Mouse (Mus musculus) liver, embryonic 11.5 days (tissue): ENCODE measurements around the gene Gm11549. TPM values are rescaled to one million over a fixed set of nuclear protein-coding genes. Genes with fewer than 3 reads are reported as not detected.
A peak's percentile ranks its signal among the peaks of the same experiment; 100 is the strongest.

Source experiments
- ATAC-seq: fragments of 200-750 bp; cut with Nextera tagmentation; replicated peaks from 2 replicates; pipeline ENCODE4 v1.8.0; 2017; ENCODE audit warnings: moderate number of reproducible peaks, mild to moderate bottlenecking, moderate TSS enrichment, moderate library complexity; ENCODE audit not compliant: low FRiP score
- DNase-seq: peaks from one replicate; pipeline ENCODE4 v3.0.0-alpha.2; 2017; ENCODE audit warnings: low spot score
- H3K27ac ChIP-seq: fragments of 300-500 bp; sonication (generic); 2 replicates; pipeline ENCODE4 v1.5.1; 2014; ENCODE audit warnings: mild to moderate bottlenecking, low read depth, low read length, control low read depth
- H3K27me3 ChIP-seq: fragments of 300-500 bp; sonication (generic); replicated peaks from 2 replicates; pipeline ENCODE4 v1.6.1; 2014; ENCODE audit warnings: low read length, mixed read lengths; ENCODE audit not compliant: control insufficient read depth, insufficient read depth
- H3K36me3 ChIP-seq: fragments of 300-500 bp; sonication (generic); 2 replicates; pipeline ENCODE4 v1.6.1; 2014; ENCODE audit warnings: mild to moderate bottlenecking, low read length, moderate library complexity, mixed read lengths; ENCODE audit not compliant: control insufficient read depth, insufficient read depth
- H3K4me1 ChIP-seq: fragments of 300-500 bp; sonication (generic); replicated peaks from 2 replicates; pipeline ENCODE4 v1.6.1; 2014; ENCODE audit warnings: low read length, mixed read lengths; ENCODE audit not compliant: control insufficient read depth, insufficient read depth
- H3K4me2 ChIP-seq: fragments of 300-500 bp; sonication (generic); 2 replicates; pipeline ENCODE4 v1.6.1; 2014; ENCODE audit warnings: mild to moderate bottlenecking, control low read depth, moderate library complexity
- H3K4me3 ChIP-seq: fragments of 300-500 bp; sonication (generic); 2 replicates; pipeline ENCODE4 v1.5.1; 2014; ENCODE audit warnings: low read depth, low read length, control low read depth
- H3K9ac ChIP-seq: fragments of 300-500 bp; sonication (generic); 2 replicates; pipeline ENCODE4 v1.6.1; 2014; ENCODE audit warnings: low read depth, low read length, control low read depth
- H3K9me3 ChIP-seq: fragments of 300-500 bp; sonication (generic); 2 replicates; pipeline ENCODE4 v1.6.1; 2016; ENCODE audit warnings: low read length, inconsistent platforms, mixed read lengths; ENCODE audit not compliant: control insufficient read depth
- WGBS: fragments of 180-500 bp; shearing (Covaris S2); extraction: QIAGEN DNeasy Blood & Tissue Kit; methylation state at CpG from one replicate; pipeline ENCODE4 v1.1.7; 2014; 5-methylcytosine and 5-hydroxymethylcytosine counted together
- polyA plus RNA-seq: library from polyadenylated mRNA; unstranded; fragments of >200 nt; fragmentation: Nextera tagmentation; extraction: Ambion mirVana; gene quantifications from 2 replicates; pipeline ENCODE4 v1.2.1, GENCODE M21; 2014

The Gm11549 gene
- polyA plus RNA-seq: not detected in 2 replicates

DNA sequence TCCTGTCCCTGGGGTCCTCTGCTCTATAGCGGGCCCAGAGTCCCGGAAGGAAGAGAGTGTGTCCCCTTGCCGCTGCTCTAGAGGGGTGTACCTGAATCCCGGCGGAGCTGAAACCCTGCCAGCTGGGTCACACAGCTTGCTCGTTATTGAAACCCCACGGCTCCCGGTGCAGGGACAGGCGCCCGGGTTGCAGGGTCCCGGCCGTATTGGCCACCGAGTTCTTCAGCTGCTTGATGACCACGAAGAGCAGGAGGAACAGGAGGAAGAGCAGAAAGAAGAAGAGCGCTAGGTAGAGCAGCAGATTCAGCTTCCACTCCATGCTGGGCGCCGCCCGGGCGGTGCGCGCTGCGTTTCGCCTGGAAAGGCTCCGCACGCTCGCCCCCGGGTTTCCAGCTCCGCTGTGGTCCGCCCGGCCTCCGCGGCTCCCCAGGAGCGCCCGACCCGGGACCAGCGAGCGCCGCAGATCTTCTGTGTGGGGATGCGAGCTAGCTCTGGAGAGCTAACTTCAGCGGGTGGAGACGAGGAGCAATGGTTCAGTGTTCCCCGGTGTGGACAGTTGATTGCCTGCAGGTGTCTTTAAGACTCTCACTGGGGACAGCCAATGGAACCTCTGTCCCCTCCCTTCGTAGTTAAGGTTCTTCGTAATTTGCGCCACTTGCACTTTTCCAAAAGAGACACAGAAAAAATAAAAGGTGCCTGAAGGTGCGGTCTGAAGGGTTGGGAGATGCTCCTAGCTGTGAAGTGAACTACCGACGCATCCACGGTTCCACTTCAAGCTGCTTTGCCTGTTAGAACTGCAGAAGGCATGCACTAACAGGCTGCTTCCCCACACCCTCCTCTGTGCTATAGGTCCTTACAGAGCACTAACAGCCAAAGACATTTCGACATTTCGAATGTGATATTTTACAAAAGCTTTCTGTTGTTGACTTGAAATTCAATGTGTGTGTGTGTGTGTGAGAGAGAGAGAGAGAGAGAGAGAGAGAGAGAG lies at the start of gene Gm11549:
Gene Gm11549 (minus strand): TSS at position 741 of the 988 bp plus-strand sequence.
- Histone ChIP-seq H3K9ac (no peak within 1 kb of the TSS), H3K27me3 (peaks cover 32% of the 10 kb centered on the region), H3K27ac (no peak within 1 kb of the TSS), H3K4me3 (peak within 1 kb of the TSS; percentile 40), H3K4me2 (peak within 1 kb of the TSS; percentile 76), H3K9me3 (no peaks in the 10 kb centered on the region), H3K4me1 (no peaks in the 10 kb centered on the region), H3K36me3 (no peaks in the 10 kb centered on the region)
- 2% methylated on average over 51 of the region's 51 CpGs for WGBS
- peak; percentile 41 for DNase-seq
- ATAC-seq: no peak

DNA sequence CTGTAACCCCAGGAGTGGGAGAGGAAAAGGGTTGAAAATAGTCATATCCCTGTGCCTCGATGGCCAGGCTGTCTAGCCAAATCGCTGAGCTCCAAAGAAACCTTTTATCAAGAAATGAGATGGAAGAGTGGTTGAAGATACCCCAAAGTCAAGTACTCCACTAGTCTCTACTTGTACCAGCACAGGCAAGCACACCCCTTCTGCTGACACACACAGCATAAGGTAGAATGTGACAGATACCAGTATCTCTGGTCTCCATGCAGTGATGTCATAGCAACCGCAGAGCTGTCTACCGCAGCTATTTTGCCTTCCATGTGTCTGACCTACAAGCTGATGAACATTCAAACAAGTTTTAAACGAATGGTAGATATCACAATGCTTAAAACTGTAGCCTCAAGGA lies 48.2 kb upstream of the Gm11549 start:
- Histone ChIP-seq H3K9ac (peak overlapping the region; percentile 99; the same call in 1 of the 2 replicates), H3K27me3 (no peaks in the 10 kb centered on the region), H3K36me3 (peaks cover 32% of the 10 kb centered on the region), H3K27ac (peak overlapping the region; percentile 62), H3K4me1 (peaks cover 11% of the 10 kb centered on the region; the same call in 1 of the 2 replicates), H3K4me2 (peak overlapping the region; percentile 89), H3K9me3 (no peaks in the 10 kb centered on the region), H3K4me3 (peak overlapping the region; percentile 98)
- 53% methylated on average over 5 of the region's 5 CpGs for WGBS
- ATAC-seq (peak; percentile 71), DNase-seq (no peak)

DNA sequence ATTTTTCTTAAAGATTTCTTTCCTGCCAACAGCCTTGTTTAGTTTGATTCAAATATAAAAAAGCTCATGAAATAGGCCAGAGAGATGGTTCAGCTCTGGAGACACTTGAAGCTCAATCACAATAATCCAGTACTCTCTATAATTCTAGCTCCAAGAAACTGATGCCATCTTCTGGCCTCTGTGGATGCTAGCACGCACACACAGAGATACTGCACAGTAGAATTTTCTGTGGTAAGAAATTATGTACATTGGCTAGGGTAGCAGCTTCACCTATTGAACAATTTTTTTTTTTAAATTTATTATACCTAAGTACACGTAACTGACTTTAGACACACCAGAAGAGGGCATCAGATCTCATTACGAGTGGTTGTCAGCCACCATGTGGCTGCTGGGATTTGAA lies 42.1 kb upstream of the Gm11549 start:
- H3K36me3 ChIP-seq: peaks cover 39% of the 10 kb centered on the region

GRCm38 (mm10) chr3:36559606-36560005 lies 38.0 kb upstream of the Gm11549 start:
- no peaks in the 10 kb centered on the region for H3K27me3 ChIP-seq
- DNase-seq (no peak), ATAC-seq (peak; percentile 82)
- H3K4me1 ChIP-seq: no peaks in the 10 kb centered on the region
- WGBS: 68% methylated on average over 4 of the region's 4 CpGs
- H3K9ac ChIP-seq: no peak overlapping the region
- H3K4me2 ChIP-seq: no peak overlapping the region
- no peak overlapping the region for H3K27ac ChIP-seq
- H3K4me3 ChIP-seq: no peak overlapping the region
- H3K9me3 ChIP-seq: no peaks in the 10 kb centered on the region
- H3K36me3 ChIP-seq: peaks cover 34% of the 10 kb centered on the region

More for the DNA sequence above, 42.1 kb upstream of the Gm11549 start:
- H3K4me3 ChIP-seq: no peak overlapping the region
- no peak; the same call in 1 of the 2 replicates for ATAC-seq
- H3K4me2 ChIP-seq: no peak overlapping the region
- H3K9me3 ChIP-seq: no peaks in the 10 kb centered on the region
- H3K9ac ChIP-seq: no peak overlapping the region
- no peak for DNase-seq
- no peak overlapping the region for H3K27ac ChIP-seq
- H3K4me1 ChIP-seq: no peaks in the 10 kb centered on the region
- WGBS: 90% methylated on average over 3 of the region's 3 CpGs
- H3K27me3 ChIP-seq: no peaks in the 10 kb centered on the region

GRCm38 (mm10) chr3:36557601-36558000 lies 36.0 kb upstream of the Gm11549 start:
- ATAC-seq (no peak), DNase-seq (no peak)
- H3K9me3 ChIP-seq: no peaks in the 10 kb centered on the region
- no peak overlapping the region for H3K4me3 ChIP-seq
- WGBS: 88% methylated on average over 1 of the region's 1 CpGs
- H3K27ac ChIP-seq: no peak overlapping the region
- H3K9ac ChIP-seq: no peak overlapping the region
- peaks cover 29% of the 10 kb centered on the region for H3K36me3 ChIP-seq
- H3K4me1 ChIP-seq: no peaks in the 10 kb centered on the region
- H3K4me2 ChIP-seq: no peak overlapping the region
- no peaks in the 10 kb centered on the region for H3K27me3 ChIP-seq

DNA sequence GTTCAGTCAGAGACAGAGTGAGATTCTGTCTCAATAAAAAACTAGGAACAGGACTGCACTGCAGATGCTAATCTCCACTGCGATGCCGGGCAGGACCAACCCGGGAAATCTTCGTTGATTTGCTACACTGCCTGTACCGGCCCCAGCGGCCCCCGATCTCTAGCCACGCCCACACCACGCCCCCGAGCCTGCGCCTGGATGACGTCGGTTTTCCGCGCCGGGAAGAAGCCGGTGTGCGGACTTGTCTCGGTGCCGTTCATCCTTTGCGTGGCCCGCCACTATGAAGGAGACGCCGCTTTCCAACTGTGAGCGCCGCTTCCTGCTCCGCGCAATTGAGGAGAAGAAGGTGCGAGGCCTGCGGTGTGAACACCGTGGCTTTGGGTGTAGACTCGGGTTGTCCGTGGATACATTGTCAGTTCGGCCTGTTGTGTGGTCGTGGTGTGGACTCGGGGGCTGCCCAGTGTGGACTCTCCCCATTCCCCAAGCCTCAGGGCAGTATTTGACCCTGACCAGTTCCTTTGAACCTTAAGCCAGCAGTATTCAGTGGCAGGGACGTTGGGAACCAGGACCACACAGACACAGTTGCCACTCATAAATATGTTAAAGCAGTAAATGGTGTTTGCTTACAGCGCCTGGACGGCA lies 30.9 kb upstream of the Gm11549 start, which contains the start of gene Exosc9:
Gene Exosc9 (plus strand): TSS at position 201 of the 642 bp plus-strand sequence.
- under 1% methylated on average over 39 of the region's 39 CpGs for WGBS
- peaks cover 18% of the 10 kb centered on the region for H3K36me3 ChIP-seq
- H3K9me3 ChIP-seq: no peaks in the 10 kb centered on the region
- H3K4me3 ChIP-seq: peak within 1 kb of the TSS; percentile 82
- peak within 1 kb of the TSS; percentile 85 for H3K4me2 ChIP-seq
- H3K4me1 ChIP-seq: peaks cover 5% of the 10 kb centered on the region; the same call in 1 of the 2 replicates
- peak within 1 kb of the TSS; percentile 70 for H3K9ac ChIP-seq
- ATAC-seq: peak; percentile 94
- no peaks in the 10 kb centered on the region for H3K27me3 ChIP-seq
- H3K27ac ChIP-seq: no peak within 1 kb of the TSS
- peak; percentile 96 for DNase-seq

DNA sequence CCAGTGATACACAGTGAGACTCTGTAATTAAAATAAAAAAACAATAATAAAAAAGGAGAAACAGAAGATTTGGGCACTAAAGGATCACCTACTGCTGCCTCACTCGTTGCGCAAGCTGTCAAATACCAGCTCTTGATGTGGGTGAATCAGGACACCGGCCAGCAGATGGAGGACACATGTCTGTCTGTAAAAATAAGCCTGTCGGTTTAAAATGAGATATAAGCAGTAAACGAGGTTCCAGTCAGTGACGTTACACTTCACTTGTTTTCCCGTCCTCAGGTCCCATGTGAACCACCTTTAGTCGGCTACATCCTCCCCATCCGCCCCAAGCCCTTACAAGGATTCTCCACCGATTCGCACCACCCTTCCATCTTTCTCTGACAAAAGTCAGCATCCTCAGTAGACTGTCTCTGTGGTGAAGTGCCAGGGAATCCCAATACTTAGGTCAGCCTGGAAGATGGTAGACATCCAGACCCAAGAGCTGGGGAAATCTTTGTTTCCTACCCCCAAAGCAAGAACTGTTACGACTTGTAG lies 30.3 kb upstream of the Gm11549 start:
- Histone ChIP-seq H3K36me3 (peaks cover 12% of the 10 kb centered on the region), H3K9ac (peak overlapping the region; percentile 70), H3K27me3 (no peaks in the 10 kb centered on the region), H3K27ac (no peak overlapping the region), H3K4me2 (peak overlapping the region; percentile 85), H3K4me3 (peak overlapping the region; percentile 82), H3K9me3 (no peaks in the 10 kb centered on the region), H3K4me1 (peaks cover 5% of the 10 kb centered on the region; the same call in 1 of the 2 replicates)
- ATAC-seq (peak; percentile 44), DNase-seq (no peak)
- 22% methylated on average over 12 of the region's 12 CpGs for WGBS

GRCm38 (mm10) chr3:36551343-36551742 lies 29.7 kb upstream of the Gm11549 start:
- Histone ChIP-seq H3K9me3 (no peaks in the 10 kb centered on the region), H3K9ac (no peak overlapping the region), H3K4me3 (peak overlapping the region; percentile 5; the same call in 1 of the 2 replicates), H3K4me1 (peaks cover 5% of the 10 kb centered on the region; the same call in 1 of the 2 replicates), H3K27me3 (no peaks in the 10 kb centered on the region), H3K27ac (no peak overlapping the region), H3K4me2 (peak overlapping the region; percentile 85; the same call in 1 of the 2 replicates), H3K36me3 (peaks cover 12% of the 10 kb centered on the region)
- 62% methylated on average over 9 of the region's 9 CpGs for WGBS
- ATAC-seq (no peak), DNase-seq (no peak)
